Mouse (Mus musculus) testis, adult 2 months (tissue): ENCODE results near the gene Nectin1. TPM values are rescaled to one million over a fixed set of nuclear protein-coding genes. Genes with fewer than 3 reads are reported as not detected.

Experiments used
- H3K27ac ChIP-seq: fragments of 200-500 bp; 2 replicates; pipeline ENCODE4 v1.5.1; 2012; ENCODE audit warnings: low read depth, low read length; ENCODE audit not compliant: control insufficient read depth, insufficient read depth
- H3K27me3 ChIP-seq: fragments of 200-500 bp; 2 replicates; pipeline ENCODE4 v1.6.1; 2012; ENCODE audit warnings: mild to moderate bottlenecking, low read length, moderate library complexity; ENCODE audit not compliant: control insufficient read depth, insufficient read depth
- H3K36me3 ChIP-seq: fragments of 200-500 bp; 2 replicates; pipeline ENCODE4 v1.6.1; 2012; ENCODE audit warnings: mild to moderate bottlenecking, low read length; ENCODE audit not compliant: control insufficient read depth, insufficient read depth
- H3K4me1 ChIP-seq: fragments of 200-500 bp; 2 replicates; pipeline ENCODE4 v1.6.1; 2012; ENCODE audit warnings: low read length; ENCODE audit not compliant: control insufficient read depth, insufficient read depth
- H3K4me3 ChIP-seq: fragments of 200-500 bp; 2 replicates; pipeline ENCODE4 v1.5.1; 2012; ENCODE audit warnings: low read depth, mild to moderate bottlenecking, low read length, moderate library complexity, mixed read lengths; ENCODE audit not compliant: control insufficient read depth
- CTCF ChIP-seq: fragments of 200-500 bp; IDR thresholded peaks from 2 replicates; pipeline ENCODE4 v1.5.1; 2012; ENCODE audit warnings: low read depth, mild to moderate bottlenecking, inconsistent platforms, low read length, moderate library complexity; ENCODE audit not compliant: control insufficient read depth, insufficient read depth, insufficient replicate concordance
- POLR2A ChIP-seq: fragments of 200-500 bp; IDR thresholded peaks from 2 replicates; pipeline ENCODE4 v1.6.1; 2012; ENCODE audit warnings: low read depth, mild to moderate bottlenecking, inconsistent platforms, low read length, moderate library complexity; ENCODE audit not compliant: control insufficient read depth
- polyA plus RNA-seq: library from polyadenylated mRNA; depleted of rRNA; stranded (reverse); fragments of >200 nt; gene quantifications from 2 replicates; pipeline ENCODE4 v1.2.3, GENCODE M21; 2012

The Nectin1 gene
- polyA plus RNA-seq, 1 experiment, result 2.2 TPM

- no peaks in the 10 kb centered on the region for H3K36me3 ChIP-seq
- H3K27me3 ChIP-seq, result no peaks in the 10 kb centered on the region
- no peak overlapping the region for H3K4me3 ChIP-seq
- no peak overlapping the region for H3K27ac ChIP-seq
- TF ChIP-seq POLR2A (no peak), CTCF (no peak)
- H3K4me1 ChIP-seq, result peaks cover 3% of the 10 kb centered on the region
These were observed 13.4 kb downstream of the Nectin1 start for GRCm38 (mm10) chr9:43757225-43757624.

- Histone ChIP-seq H3K4me3 (no peak overlapping the region), H3K4me1 (peaks cover 3% of the 10 kb centered on the region)
These were observed 14.5 kb downstream of the Nectin1 start for GRCm38 (mm10) chr9:43757972-43758965.

GRCm38 (mm10) chr9:43760078-43760477, 16.3 kb downstream of the Nectin1 start:
- no peaks in the 10 kb centered on the region for H3K36me3 ChIP-seq
- peaks cover 3% of the 10 kb centered on the region for H3K4me1 ChIP-seq
- H3K27ac ChIP-seq, result no peak overlapping the region
- H3K4me3 ChIP-seq, result no peak overlapping the region
- no peak for TF ChIP-seq CTCF
- TF ChIP-seq POLR2A, result no peak
- no peaks in the 10 kb centered on the region for H3K27me3 ChIP-seq

More at GRCm38 (mm10) chr9:43757972-43758965, 14.5 kb downstream of the Nectin1 start:
- no peak for TF ChIP-seq POLR2A
- no peak for TF ChIP-seq CTCF
- Histone ChIP-seq H3K27ac (no peak overlapping the region), H3K36me3 (no peaks in the 10 kb centered on the region), H3K27me3 (no peaks in the 10 kb centered on the region)

GRCm38 (mm10) chr9:43761181-43761820, 17.5 kb downstream of the Nectin1 start:
- no peaks in the 10 kb centered on the region for H3K36me3 ChIP-seq
- H3K27me3 ChIP-seq, result no peaks in the 10 kb centered on the region
- H3K27ac ChIP-seq, result no peak overlapping the region
- H3K4me1 ChIP-seq, result peaks cover 3% of the 10 kb centered on the region
- TF ChIP-seq CTCF (no peak), POLR2A (no peak)
- H3K4me3 ChIP-seq, result peak overlapping the region; percentile 10; the same call in 1 of the 2 replicates

GRCm38 (mm10) chr9:43761941-43762340, 18.2 kb downstream of the Nectin1 start:
- H3K27me3 ChIP-seq, result no peaks in the 10 kb centered on the region
- no peak overlapping the region for H3K4me3 ChIP-seq
- peaks cover 3% of the 10 kb centered on the region for H3K4me1 ChIP-seq
- no peak overlapping the region for H3K27ac ChIP-seq
- TF ChIP-seq POLR2A (no peak), CTCF (no peak)
- H3K36me3 ChIP-seq, result no peaks in the 10 kb centered on the region

GRCm38 (mm10) chr9:43765419-43766179, 21.8 kb downstream of the Nectin1 start:
- no peak for TF ChIP-seq CTCF
- no peak for TF ChIP-seq POLR2A
- Histone ChIP-seq H3K4me1 (peaks cover 3% of the 10 kb centered on the region), H3K4me3 (no peak overlapping the region), H3K27ac (no peak overlapping the region), H3K27me3 (no peaks in the 10 kb centered on the region), H3K36me3 (no peaks in the 10 kb centered on the region)
